Mouse (Mus musculus): Measurements from ENCODE around the gene Ccdc117.

DNA sequence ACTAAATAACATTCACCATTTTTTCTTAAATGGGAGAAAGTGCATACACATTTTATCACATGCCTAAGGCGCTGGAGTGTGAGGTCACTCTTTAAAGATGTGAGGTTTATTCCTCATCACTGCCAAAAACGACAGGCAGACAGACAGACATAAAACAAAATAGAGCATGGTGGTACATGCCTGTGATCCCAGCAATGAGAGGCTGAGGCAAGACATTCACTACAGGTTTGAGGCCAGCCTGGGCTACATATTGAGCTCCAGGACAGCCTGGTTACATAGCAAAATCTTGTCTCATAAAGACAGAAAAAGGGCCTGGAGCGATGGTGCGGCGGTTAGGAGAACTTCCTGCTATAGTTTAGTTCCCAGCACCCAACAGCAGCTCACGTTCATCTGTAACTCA lies 26.8 kb downstream of the Ccdc117 start:
- no peak for TF ChIP-seq HCFC1 (IDR thresholded peaks at IDR 0.05; ENCODE audit: borderline replicate concordance, insufficient read depth, low read length)
- TF ChIP-seq ZC3H11A (IDR thresholded peaks at IDR 0.05; ENCODE audit: borderline replicate concordance, low read depth, low read length): no peak

All from ES-E14 (cell line).